Mouse (Mus musculus) bone marrow, adult 2 months (tissue): ENCODE data around the gene Krt83.

ENCODE experiments used
- CTCF ChIP-seq: fragments of 200-500 bp; IDR thresholded peaks from 2 replicates; pipeline ENCODE4 v1.5.1; 2011; ENCODE audit warnings: low read length, control low read depth; ENCODE audit not compliant: control insufficient read depth, insufficient read depth
- POLR2A ChIP-seq: fragments of 200-500 bp; IDR thresholded peaks from 2 replicates; pipeline ENCODE4 v1.6.1; 2011; ENCODE audit warnings: low read depth, mild to moderate bottlenecking, control low read depth, low read length, borderline replicate concordance; ENCODE audit not compliant: control insufficient read depth

GRCm38 (mm10) chr15:101436611-101437010 is 54.7 kb downstream of the Krt83 start:
- TF ChIP-seq CTCF, result no peak
- no peak for TF ChIP-seq POLR2A
